Mouse (Mus musculus): Measurements from ENCODE around the gene Oprm1.

The Oprm1 gene

DNA sequence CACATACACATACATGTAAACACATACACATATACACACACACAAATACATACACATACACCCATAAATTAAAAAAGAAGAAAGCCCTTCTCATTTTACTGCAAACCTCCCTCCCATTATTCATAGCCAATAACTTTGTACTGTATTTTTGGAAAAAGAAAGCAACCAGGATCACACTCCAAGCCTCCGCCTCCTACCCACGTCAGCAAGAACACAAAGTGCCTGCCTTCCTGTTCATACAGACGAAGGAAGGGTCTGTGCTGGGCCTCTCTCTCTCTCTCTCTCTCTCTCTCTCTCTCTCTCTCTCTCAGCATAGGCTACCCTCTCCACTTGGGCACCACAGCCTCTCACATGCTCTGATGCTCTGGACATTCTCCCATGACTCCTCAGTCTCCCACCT lies 137.5 kb downstream of the Oprm1 start:
- DNase-seq (ENCODE audit: low spot score) = no peak

DNA sequence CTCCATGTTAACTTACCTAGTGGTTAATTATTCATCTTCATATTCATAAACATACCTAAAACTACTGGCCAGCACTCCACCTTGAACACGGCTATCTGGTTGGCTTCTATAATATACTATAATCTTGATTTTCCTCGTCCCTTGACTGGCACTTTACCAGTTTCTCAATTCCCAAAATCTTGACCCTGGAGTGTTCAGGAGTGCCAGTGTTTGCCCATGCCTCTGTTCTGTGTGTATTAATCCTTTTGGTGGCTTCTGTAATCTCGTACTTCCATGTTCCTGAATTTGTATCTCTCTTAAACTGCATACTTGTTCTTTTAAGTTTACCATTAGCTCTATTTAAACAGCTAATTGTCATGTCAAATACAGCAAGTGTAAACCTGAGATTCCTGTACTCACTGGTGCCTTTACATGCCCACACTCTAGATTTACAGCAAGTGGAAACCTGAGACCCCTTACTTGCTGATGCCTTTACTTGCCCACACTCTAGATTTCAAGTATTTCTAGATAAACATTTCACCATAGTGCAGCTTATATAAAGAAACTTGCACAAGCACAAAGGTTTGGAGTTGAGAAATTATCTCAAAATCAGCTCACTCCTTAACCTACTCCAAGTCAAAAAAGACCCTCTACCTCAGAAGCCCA lies 138.5 kb downstream of the Oprm1 start:
- no peak for DNase-seq (ENCODE audit: low spot score)

DNA sequence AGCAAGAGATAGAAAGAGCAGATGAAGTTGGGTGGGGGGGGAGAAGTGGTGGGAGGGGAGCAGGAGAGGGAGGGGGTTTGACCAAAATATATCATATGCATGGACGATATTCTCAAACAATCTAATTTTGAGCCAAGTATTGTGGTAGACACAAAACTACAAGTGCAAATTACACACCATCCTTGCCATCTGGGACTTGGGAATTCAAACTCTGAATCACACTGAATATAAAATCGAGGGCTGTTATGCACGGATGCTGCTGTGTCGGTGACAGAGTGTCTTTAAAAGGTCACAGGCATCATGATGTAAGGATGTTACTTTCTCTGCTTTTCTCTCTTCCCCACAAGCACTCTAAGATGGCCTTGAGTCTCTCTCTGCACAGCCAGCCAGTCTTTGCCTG lies 141.8 kb downstream of the Oprm1 start:
- DNase-seq (ENCODE audit: low spot score) = no peak

DNA sequence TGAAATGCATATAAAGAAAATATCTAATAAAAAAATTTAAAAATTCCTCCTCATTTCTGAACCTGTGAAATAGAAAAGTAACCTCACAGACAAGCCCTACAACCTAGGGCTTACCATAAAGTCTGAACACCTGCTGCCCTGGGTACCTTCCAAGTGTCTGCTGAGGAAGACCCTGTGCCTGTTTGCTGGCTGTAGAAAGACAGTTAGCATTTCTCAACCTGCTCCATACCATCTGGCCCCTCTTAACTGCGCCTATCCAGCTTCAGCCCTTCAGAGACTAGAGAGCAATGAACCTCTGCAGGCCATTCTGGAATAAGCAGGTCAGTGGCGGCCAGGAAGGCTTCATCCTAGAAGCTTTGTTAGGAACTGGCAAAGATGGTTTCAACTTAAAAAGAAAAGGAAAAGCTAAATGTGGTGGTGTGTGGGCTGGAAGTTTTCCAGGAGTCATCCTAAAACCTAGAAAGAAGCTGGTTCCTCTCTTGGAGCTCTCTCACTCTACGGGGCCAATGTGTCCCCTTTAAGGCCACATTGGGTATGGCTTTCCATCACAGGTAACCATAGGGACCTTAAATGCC lies 143.6 kb downstream of the Oprm1 start:
- no peak for DNase-seq (ENCODE audit: low spot score)

DNA sequence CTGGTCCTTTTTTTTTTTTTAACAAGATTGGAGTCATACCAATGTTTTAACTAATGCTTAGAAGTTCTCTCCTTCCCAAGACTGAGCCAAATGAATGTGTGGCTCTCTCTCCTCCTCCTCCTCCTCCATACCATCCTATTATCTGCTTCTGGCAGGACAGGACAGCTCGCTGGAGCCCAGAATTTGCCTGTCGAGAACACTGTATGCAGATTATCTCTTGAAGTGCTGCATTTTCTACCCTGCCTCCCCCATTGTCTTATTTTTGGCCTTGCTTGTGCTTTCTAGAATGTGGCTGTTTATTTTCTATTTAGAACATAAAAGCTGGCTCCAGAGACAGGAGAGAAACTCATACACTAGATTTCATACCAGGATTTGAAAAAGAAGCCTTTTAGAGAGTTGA lies 151.5 kb downstream of the Oprm1 start:
- no peak for DNase-seq (ENCODE audit: low spot score)

DNA sequence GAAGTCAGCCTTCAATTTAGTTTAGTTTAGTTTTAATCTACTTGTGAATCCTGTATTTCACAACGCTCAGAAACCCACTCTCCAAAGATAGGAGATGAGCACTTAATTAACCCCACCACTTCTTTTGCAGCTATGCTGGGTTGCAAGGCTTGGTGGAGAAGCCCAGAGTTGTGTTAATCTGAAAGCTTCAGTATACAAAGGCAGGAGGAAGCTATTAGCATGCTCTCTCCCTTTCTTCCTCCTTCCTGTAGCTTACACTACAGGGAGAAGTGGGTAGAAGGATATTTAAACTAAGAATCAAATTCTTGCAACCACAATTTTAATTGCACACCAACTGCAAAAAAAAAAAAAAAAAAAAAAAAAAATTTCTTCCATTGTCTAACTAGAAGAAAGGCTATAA lies 157.7 kb downstream of the Oprm1 start:
- DNase-seq (ENCODE audit: low spot score) = no peak

DNA sequence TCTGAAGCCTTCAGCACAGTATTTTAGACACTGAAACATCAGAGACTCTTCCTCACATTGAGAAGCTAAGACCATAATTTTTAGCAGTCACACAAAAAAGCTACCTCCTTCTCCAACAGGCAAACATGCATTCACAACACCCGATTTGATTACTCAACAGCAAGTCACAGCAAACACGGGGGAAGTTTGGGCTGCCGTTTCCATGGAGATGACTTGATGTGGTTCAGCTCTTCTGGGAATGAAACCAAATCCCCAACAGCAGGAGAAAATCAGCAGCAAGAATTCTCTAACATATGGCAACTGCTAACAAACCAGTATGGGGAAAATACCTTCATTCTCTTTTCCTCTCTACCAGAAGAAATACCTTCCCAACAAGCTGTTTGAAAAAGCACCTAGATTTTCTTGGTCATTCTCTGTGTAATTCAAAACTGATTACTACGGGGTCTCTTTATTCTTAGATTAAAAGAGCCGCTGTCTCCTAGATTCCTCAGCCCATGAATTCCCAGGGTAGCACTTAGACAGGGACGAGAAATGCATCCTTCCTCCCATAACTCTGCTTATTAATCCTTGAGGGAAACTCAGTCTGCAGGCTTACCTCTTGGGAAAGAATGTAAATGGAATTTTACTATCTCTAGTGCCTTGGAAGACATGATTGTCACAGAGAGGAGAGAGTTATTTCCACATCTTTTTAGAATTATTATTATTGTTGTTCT lies 158.4 kb downstream of the Oprm1 start:
- peak; percentile 63 for DNase-seq (ENCODE audit: low spot score)

DNA sequence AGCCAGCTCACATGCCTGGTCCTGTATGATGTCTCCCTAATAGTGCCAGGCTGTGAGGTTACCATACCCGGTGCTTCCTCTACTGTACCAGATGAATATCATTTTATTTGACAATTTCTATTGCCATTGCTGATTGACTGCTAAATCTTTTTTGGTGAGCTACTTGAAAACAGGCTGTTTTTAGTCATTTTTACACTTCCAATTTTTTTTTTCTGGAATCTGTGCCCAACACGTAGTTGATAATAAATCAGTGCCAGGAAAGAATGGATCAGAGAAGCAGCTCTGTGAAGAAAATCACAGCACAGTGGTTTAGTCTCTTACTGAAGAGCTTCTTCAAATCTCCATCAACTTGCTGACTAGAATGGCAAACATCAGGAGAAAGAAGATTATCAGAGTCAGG lies 168.4 kb downstream of the Oprm1 start:
- no peak for DNase-seq (ENCODE audit: low spot score)

DNA sequence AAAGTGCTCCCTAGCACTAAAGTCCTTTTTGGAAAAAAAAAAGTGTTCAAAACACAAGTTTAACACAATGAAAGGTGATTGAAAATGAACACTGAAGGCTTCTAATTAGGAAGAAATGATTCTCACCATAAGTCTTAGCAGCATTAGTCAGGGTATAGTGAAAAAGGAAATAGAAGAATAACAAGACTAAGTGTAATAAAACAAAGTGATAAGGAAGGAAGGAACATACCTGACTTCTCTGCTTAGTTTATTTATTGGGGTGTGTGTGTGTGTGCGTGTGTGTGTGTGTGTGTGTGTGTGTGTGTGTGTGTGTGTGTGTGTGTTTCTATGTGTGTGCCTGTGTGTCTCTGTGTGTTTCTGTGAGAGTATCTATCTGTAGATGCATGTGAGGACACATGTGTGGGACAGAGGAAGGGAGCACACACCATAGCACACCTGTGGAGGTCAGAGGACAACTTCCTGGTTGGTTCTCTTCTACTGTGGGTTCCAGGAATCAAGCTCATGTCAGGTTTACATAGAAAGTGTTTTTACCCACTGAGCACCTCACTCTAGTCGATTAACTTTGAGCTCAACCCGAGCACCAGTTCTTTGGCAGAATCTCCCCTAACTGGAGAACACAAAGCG lies 169.4 kb downstream of the Oprm1 start:
- no peak for DNase-seq (ENCODE audit: low spot score)

DNA sequence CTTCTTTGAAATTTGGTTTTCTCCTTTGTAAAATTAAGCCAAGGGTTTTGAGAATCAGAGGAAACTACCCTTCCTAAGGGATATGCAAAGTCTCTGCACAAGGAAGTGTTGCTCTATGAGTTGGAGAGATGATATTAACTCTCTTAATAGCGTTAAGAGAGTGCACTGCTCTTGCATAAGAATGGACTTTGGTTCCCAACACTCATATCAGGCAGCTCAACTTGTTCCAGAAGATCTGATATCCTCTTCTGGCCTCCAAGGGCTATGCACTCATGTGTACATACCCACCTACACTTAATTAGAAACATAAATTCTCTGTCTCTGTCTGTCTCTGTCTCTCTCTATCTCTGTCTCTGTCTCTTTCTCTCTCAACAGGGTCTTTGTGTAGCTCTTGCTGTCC lies 170.6 kb downstream of the Oprm1 start:
- DNase-seq (ENCODE audit: low spot score) = no peak

DNA sequence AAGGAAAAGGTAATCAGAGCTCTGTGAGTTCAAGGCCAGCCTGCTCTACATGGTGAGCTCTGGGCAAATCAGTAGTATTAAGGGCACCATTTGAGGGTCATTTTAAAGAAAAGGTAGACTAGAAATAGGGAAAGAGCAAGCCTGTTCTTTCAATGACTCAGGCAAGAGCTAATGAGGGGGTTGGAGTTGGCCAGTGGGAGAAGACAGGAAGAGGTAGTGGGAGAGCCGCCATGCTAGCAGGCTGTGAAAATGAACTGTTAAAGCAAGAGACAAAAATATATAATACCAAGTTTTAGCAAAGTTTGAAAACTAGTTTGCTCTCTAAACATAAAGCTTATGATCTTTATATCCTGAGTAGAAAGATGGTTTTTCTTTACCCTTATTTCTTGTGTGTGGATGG lies 172.1 kb downstream of the Oprm1 start:
- no peak for DNase-seq (ENCODE audit: low spot score)

DNA sequence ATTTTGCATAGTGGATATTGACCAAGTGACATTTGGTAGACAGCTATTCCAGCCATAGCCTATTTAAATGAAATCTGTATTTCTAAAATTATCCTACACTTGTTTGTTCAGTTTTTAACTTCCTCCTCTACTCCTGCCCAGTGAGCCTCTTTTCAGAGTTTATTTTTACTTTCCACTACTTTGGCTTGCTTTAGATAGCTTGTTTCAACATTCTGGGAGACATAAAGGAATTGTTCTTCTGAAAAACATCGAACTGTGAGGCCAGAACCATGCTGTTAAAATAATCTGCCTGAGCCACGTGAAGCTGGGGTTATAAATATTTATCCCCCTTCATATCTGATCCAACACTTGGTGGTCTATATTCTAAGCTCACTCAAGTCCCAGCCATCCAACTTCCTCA lies 172.6 kb downstream of the Oprm1 start:
- no peak for DNase-seq (ENCODE audit: low spot score)

DNA sequence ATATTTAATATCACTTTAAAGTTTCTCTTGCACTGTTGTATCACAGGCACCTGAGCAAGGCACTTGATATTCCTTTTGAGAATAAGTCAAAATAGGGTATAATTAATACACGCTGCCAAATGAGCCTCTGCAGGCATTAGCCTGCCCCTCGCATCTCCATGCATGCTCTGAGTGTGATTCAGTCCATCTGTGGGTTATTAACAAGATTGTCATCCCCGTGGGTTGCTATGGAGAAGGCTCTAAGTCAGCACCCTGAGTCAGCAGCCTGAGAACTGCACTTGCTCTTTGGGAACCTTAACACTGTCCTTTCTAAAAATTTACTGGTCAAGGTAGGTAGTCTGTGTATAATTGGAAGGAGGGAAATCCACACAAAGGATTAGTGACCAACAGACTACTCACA lies 176.5 kb downstream of the Oprm1 start:
- no peak for DNase-seq (ENCODE audit: low spot score)

DNA sequence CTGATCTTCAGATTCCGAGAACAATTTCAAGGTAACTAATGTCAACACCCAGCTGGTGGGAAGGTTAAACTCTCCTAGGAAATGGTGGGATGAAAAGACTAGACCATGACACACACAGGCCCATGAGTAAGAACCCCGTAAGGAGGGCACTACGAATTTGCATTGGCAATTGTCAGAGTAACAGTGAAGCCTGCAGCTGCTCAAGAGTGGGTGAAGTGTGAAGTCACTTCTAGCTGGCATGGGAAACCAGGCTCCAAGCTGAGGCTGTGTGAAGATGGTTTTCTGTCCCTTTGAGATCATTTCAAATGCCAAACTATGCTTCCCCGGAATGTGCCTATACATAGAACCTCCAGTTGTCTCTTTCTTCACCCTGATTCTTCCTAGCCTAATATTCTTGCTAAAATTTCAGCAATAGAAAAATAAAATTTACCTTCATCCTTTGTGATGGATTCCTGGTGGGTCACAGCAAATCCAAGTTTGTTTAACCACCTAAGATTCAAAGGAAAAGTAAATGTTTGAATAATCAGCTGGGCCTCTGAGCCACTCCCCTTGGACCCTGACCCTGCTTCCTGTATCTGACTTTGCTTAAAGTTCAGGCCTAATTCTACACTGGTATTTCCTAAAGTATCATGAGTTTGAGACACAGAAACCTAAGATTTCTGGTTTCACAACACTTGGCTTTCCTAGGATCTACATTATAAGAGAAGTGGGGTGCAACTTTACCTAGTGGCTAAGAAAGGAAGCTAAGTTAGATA lies 178.5 kb downstream of the Oprm1 start:
- DNase-seq (ENCODE audit: low spot score) = no peak

DNA sequence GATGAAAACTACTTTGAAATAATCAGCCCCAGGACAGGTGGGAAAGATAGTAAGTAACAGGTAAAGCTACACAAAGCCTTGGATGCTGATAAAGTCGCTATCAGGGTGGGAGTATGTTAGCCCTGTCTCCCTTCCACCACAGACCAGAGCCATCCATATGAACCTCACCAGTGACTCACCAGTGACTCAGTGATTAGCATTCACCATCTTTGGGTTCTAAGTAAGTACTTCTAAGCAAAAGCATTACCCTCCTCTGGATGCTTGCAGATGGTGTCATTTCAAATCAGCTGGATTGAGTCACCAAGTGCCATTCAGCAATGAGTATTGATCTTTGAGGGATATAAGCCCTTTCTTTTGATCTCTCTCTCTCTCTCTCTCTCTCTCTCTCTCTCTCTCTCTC lies 194.8 kb downstream of the Oprm1 start:
- no peak for DNase-seq (ENCODE audit: low spot score)

DNA sequence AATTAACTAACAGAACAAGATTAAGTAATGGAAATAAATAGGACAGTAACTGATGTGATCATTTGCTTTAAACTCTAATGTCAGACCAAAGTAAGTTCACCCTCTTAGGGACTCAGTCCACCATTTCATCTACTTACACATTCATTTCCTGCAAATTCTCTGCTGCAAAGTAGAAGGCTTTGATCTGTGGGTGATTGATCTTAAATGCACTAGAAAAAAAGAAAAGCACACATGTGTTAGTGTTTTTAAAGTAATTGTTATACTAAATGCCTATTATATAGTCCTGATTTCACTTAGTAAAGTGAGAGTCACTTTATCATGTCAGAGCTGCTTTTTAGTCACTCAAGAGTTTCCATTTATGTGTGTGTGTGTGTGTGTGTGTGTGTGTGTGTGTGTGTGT lies 196.2 kb downstream of the Oprm1 start:
- DNase-seq (ENCODE audit: low spot score) = no peak

DNA sequence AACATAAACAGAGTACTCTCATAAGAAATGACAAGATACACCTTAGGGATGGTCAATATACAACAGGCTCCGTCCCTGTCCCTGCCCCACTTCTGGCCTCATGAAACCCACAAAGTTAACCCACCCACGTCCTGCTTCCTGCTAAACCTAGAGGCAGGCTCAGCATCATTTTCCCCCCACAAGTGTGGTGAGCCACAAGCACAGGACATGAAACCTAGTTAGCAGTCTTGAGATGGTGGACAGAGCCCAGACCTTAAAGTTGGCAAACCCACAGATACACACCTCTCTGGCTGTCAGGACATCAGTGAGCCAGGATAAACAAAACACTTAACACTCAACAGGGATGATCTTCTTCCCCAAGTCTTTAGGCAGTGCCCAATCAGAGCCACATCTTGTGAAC lies 198.1 kb downstream of the Oprm1 start:
- DNase-seq (ENCODE audit: low spot score) = no peak

DNA sequence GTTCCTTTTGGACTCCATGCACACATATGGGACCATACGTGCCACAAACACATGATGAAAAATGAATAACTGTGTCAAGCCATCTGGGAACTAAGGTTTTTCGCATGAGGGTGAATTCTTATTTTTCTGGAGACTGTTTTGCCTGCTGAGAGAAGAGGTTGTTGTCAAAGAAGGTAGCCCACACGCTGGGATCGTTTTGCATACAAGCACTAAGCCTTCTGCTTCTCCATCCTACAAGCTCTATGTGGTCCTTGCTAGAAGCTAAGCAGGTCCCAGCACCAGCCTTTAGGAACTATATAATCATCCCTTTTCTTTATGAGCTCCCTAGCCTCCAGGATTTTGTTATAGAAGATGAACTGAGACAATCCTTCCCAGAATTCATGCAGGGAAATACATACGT lies 200.5 kb downstream of the Oprm1 start:
- no peak for DNase-seq (ENCODE audit: low spot score)

DNA sequence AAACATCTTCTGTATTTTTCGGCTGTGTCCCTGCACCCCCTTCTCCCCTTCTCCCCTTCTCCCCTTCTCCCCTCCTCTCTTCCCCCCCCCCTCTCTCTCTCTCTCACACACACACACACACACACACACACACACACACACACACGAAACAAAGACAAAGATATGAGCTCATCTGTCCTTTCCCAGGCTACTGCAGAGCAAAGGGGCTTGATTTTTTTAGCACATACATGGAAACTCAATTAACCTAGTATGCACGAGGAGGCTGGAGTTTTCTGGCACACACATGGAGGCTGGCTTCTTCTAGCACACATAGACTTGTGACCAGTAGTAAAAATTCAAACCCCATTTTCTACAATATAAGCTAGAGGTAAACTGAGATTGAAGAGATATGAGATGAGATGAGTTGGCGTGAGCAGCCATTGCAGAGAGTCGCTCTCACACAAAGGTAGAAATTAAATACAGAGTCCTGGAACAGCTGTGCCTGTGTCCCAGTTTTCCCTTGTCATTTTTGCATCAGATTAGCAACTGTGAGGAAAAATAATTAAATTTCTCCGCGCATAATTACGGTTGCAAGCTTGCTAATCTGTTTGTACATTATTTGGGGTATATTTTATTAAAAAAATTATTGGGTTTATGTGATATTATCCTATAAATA lies 209.4 kb downstream of the Oprm1 start:
- DNase-seq (ENCODE audit: low spot score) = no peak

DNA sequence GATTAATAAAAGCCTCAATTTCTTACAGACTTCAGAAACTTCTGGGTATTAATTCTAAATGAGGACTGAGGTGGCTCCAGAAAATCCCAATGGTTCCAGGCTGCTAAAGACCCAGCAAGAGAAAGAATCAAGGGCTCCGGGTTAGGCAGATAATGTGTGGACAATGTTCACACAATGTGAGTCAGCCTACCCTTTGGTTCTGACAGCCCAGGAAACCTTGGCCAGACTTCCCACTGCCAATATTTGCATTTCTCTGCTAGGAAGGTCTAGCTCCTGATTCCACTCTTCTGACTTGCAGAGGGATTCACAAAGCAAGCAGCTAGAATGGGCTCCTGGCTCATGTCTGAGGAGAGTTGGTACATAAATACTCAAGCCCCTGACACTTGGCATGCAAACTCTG lies 210.0 kb downstream of the Oprm1 start:
- DNase-seq (ENCODE audit: low spot score) = no peak

DNA sequence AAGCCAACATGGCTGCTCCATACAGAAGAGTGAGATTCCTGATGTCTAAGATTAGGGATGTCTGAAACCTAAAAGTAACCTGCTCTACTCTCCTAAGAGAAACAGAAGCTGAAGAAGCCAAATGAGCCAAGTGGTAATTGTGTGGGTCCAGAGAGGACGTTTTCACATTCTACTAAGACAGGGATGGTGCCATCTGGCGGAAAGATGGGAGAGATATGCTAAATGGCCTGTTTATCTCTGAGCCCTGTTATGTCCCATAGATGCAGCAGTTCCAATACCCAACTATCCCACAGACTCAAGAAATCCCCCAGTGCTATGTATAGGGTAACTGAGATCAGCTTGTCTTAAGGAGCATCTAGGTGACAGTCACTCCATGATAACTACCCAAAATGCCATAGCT lies 219.5 kb downstream of the Oprm1 start:
- no peak for DNase-seq (ENCODE audit: low spot score)

DNA sequence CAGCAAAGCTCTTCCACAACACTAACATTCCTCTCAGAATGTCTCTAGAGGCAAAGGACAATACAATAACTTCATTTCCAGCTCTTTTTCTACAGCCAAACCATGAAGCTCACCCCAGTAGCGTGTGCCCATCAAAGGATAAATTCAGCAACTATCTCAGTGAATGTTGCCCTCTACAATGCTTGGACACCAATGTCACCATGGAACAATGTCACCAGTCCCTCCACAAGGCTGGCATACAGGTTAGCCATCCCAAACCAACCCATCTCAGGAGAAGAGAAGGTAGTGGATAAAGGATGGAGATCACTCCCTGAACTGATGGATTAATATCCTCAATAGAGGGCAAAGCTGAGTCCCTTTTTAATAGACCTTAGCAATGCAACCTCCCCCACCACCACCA lies 220.4 kb downstream of the Oprm1 start:
- peak; percentile 28 for DNase-seq (ENCODE audit: low spot score)

Data from retina, embryonic 14.5 days (tissue).